Mouse (Mus musculus) E14TG2a.4 (cell line): ENCODE data around the gene Pknox1.

ENCODE experiments used
- CTCF ChIP-seq: conservative IDR thresholded peaks from 2 replicates; pipeline ENCODE4 v1.5.1; 2014; ENCODE audit warnings: low read length
- NANOG ChIP-seq: IDR thresholded peaks from 2 replicates; pipeline ENCODE4 v1.6.1; 2014; ENCODE audit warnings: borderline replicate concordance, low read length, mixed read lengths
- POU5F1 ChIP-seq: IDR thresholded peaks from 2 replicates; pipeline ENCODE4 v1.6.1; 2014; ENCODE audit warnings: low read length, borderline replicate concordance

GRCm38 (mm10) chr17:31609895-31610294 is 45.4 kb downstream of the Pknox1 start:
- no peak for TF ChIP-seq CTCF
- no peak for TF ChIP-seq POU5F1
- TF ChIP-seq NANOG: no peak
